Mouse (Mus musculus) MN1 (cell line): ENCODE measurements at regions not wholly inside any gene's neighbourhood (a gene's known extent, or its start where the extent isn't known, plus 50 kb on each side); places are given as distances from the start of the nearest gene placed in this dataset.

ENCODE experiments used
- DNase-seq: peaks from one replicate; pipeline ENCODE4 v3.0.0-alpha.2; 2016; ENCODE audit warnings: low spot score

GRCm38 (mm10) chr5:119301539-119301938 is 368.9 kb upstream of the Tbx3 start:
- no peak for DNase-seq

- no peak for DNase-seq
These were observed 365.7 kb upstream of the Tbx3 start for GRCm38 (mm10) chr5:119304721-119305120.

GRCm38 (mm10) chr5:119307768-119308167 is 362.7 kb upstream of the Tbx3 start:
- DNase-seq = no peak

GRCm38 (mm10) chr5:119310178-119310930 is 360.1 kb upstream of the Tbx3 start:
- no peak for DNase-seq

GRCm38 (mm10) chr5:119312808-119313207 is 357.7 kb upstream of the Tbx3 start:
- DNase-seq = no peak

- DNase-seq = no peak
These were observed 355.3 kb upstream of the Tbx3 start for GRCm38 (mm10) chr5:119315149-119315548.

GRCm38 (mm10) chr5:119317617-119318016 is 352.9 kb upstream of the Tbx3 start:
- no peak for DNase-seq

GRCm38 (mm10) chr5:119321368-119322144 is 348.9 kb upstream of the Tbx3 start:
- DNase-seq = no peak

- no peak for DNase-seq
These were observed 348.1 kb upstream of the Tbx3 start for GRCm38 (mm10) chr5:119322411-119322810.

- DNase-seq = no peak
These were observed 344.7 kb upstream of the Tbx3 start for GRCm38 (mm10) chr5:119325681-119326255.

- no peak for DNase-seq
These were observed 343.6 kb upstream of the Tbx3 start for GRCm38 (mm10) chr5:119326895-119327294.

- DNase-seq = no peak
These were observed 341.5 kb upstream of the Tbx3 start for GRCm38 (mm10) chr5:119328971-119329370.

- no peak for DNase-seq
These were observed 341.1 kb upstream of the Tbx3 start for GRCm38 (mm10) chr5:119329371-119329770.

- no peak for DNase-seq
These were observed 340.6 kb upstream of the Tbx3 start for GRCm38 (mm10) chr5:119329860-119330259.

GRCm38 (mm10) chr5:119331461-119331860 is 339.0 kb upstream of the Tbx3 start:
- no peak for DNase-seq

- no peak for DNase-seq
These were observed 337.8 kb upstream of the Tbx3 start for GRCm38 (mm10) chr5:119332621-119333020.

GRCm38 (mm10) chr5:119335211-119335610 is 335.3 kb upstream of the Tbx3 start:
- no peak for DNase-seq

GRCm38 (mm10) chr5:119335979-119336378 is 334.5 kb upstream of the Tbx3 start:
- no peak for DNase-seq

GRCm38 (mm10) chr5:119337739-119338138 is 332.7 kb upstream of the Tbx3 start:
- DNase-seq = no peak

GRCm38 (mm10) chr5:119338711-119339110 is 331.8 kb upstream of the Tbx3 start:
- no peak for DNase-seq

- DNase-seq = no peak
These were observed 322.2 kb upstream of the Tbx3 start for GRCm38 (mm10) chr5:119348303-119348702.

GRCm38 (mm10) chr5:119349395-119349794 is 321.1 kb upstream of the Tbx3 start:
- no peak for DNase-seq

GRCm38 (mm10) chr5:119350325-119350915 is 320.0 kb upstream of the Tbx3 start:
- no peak for DNase-seq
